Mouse (Mus musculus) urinary bladder, postnatal 10 days (tissue): ENCODE measurements at regions not wholly inside any gene's neighbourhood (a gene's known extent, or its start where the extent isn't known, plus 50 kb on each side); places are given as distances from the start of the nearest gene placed in this dataset.
"Not testable (repeated sequence)": the region's sequence is repeated elsewhere in the genome, so short reads cannot be mapped to it uniquely, and the experiment has no call there.

Experiments
- DNase-seq: peaks from one replicate; pipeline ENCODE4 v3.0.0; 2022; ENCODE audit warnings: low spot score

DNA sequence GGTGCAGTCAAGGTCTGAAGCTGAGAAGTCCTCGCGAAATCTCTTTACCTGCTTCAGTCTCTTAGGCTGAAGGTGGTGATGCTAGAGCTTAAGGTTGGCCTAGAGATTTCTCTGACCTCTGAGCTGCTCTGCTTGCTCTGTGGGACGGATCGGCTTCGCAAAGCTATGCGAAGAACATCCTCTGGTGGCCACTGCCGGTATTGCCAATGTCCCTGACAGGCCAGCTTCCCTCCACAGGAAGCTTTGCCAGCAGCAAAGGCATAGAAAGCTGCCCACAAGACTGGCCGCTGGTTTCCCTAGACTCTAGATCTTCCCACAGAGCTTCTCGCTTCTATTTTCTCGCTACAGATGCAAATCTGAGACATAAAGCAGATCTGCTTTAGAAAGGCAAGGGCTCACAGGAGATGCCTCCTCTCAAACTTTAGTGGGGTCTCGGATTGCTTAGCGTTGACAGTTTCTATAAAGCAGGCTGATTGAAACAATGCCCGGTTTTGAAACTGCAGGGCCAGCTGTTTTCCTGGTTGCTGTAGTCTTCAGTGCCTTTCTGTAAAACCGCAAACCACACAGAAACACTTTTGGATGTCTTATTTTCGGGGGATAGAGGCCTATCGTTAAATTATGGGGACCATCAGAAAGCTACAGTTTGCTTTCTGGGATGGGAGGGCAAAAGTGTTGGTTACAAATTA lies 153.7 kb downstream of the Car8 start:
- DNase-seq: peak; percentile 16

DNA sequence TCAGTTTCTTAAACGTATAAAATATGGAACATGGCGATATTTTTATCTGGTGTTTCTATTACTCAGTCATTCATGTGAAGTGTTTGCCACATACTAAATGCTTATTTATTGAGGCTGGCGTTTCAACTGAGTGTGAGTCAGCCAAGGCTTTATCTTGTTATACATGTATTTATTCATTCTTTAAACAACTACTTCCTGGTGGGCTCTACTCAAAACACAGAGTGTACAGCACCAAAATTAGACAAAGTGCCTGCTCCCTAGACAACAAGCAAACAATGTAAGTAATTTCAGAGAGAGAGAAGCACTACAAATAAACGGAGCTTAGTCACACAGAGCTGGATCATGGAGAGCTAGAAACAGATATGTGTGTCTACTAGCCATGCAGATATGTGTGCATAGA lies 159.5 kb downstream of the Car8 start:
- DNase-seq: no peak

DNA sequence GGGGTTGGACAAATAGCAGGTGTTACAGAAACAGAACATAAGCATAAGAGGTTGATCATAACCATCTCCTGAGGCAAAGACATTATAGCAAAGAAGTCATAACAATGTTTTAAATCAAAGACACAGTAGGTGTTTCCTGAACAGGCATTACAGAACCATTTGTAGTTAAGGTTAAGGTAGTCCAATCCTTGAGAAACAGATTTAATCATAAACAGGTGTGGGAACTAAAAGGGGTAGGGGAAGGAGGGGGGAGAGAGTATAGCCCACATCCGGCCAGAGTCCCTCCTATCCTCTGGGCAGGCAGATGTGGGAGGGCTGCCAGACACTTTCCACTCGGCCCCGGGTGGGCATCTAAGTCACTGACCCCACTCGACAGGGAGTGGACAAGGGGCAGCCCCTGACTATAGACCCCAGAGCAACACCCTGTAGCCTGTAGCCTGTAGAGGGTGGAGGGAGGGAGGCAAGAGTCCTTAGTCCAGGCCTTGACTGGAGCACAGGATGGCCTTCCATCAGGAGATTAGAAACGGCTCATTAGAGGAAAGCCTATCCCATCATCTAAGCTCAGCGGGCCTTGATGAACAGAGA lies 165.8 kb downstream of the Car8 start:
- no peak for DNase-seq

DNA sequence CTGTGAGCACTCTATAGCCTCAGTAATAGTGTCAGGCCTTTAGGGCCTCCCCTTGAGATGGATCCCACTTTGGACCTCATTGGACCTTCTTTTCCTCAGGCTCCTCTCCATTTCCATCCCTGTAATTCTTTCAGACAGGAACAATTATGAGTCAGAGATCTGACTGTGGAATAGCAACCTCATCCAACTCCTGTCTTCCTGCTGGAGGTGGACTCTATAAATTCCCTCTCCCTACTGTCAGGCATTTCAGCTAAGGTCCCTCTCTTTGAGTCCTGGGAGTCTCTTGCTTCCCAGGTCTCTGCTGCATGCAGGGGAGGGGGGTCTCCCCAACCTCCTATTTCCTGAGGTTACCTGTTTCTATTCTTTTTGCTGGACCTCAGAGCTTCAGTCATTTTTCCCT lies 168.1 kb downstream of the Car8 start:
- DNase-seq: not testable (repeated sequence)

DNA sequence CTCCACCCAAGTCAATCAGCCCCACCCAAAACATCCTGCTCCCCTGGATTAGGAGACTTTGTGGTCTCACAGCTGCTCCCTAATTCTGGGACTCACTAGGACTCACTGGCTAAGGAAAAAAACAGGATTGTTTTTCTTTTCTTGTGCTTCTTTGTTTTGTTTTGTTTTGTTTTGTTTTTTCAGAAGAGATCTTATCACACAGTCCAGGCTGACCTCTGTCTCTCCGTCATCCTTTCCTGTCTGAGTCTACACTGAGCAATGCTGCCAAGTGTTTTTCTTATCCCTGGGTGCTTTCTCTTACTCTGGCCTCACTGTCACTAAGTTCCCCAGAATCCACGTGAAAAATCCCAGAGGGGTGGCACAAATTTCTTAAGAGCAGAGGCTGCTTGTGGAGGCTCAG lies 170.8 kb downstream of the Car8 start:
- DNase-seq: no peak

DNA sequence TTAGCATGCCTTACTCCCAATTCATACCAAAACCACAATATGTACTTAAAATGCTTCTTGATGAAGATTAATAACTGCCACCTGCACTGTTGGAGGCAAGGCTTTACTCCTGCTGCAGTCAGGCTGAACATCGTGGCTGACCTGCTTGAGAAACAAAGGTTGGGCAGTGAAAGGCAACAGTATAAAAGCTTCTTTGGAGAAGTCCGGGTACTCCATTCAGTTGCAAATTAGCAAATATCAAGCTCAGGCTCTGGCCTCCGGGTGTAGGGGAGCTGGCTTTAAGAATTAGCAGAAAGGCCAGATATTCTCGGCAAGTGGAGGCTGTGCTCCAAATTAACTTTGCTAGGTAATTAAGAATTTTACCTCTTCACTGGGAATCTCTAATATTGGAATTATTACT lies 197.1 kb downstream of the Car8 start:
- DNase-seq: no peak

DNA sequence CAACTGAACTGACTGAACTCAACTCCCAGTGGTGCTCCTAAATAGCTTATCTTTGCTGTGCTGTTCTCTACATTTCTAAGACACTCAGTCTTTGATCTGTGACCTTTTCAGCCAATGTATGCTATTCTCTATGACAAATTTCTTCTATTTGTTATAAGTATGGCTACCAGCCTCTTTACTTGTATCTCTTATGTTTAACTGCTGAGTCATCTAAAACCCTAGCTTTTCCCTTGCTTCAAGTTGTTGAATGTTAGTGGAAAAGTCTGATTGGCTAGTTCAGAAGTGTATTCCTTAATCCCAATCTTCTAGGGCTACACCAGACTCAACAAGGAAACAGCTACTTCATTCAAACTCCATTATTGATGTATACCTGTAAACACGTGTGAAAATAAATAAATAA lies 201.0 kb downstream of the Car8 start:
- no peak for DNase-seq

DNA sequence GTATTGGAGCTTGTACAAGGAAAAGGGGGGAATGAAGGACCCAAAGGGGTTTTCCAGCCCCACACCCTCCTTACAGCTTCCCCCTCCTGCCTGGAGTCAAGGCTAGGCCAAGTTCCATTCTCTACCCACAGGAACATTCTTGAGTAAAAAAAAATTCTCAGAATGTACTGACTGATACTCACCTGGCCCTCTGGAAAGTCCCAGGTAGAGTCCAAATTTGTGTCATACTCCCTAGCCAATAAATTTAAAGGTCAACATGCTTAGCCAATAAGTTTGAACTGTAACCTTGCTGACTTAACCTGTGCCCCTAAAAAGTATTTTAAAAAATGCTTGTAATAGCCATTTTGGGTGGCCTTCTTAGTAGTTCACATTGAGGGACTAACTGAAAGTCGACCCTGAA lies 205.4 kb downstream of the Car8 start:
- DNase-seq: not testable (repeated sequence)

DNA sequence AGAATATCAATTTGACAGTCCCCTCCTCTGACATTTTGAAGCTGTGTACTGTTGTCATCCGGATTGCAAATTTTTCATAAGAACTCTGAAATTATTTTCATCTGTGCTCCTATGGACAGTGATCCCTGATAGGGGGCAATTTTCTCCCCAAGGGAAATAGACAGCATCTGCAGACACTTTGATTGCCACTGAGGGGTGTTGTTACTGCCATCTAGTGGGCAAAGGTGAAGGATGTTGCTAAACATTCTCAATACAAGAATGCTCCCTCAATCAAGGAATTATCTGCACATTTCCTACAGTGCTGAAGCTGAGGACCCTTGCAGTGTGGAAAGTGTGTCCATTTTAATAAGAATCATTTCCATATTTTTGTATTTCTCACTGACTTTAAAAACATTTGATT lies 233.7 kb downstream of the Car8 start:
- DNase-seq: no peak

DNA sequence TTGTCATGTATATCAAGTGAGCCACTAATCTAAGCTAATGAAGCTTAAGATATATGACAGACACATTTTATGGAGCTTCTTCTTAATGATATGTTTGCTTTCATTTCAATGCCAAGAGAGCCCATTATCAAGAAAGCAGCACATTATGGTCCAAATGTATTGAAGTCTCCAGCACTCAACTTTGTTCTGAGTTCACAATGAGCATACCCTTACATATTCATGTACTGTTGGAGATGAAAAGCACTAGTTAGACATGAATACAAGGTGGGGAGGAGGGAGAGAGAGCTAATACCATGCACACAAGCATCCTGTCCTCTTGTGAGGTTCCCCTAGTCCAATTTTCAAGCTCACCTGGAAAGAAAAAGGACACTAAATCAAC lies 241.3 kb downstream of the Car8 start:
- DNase-seq: no peak

DNA sequence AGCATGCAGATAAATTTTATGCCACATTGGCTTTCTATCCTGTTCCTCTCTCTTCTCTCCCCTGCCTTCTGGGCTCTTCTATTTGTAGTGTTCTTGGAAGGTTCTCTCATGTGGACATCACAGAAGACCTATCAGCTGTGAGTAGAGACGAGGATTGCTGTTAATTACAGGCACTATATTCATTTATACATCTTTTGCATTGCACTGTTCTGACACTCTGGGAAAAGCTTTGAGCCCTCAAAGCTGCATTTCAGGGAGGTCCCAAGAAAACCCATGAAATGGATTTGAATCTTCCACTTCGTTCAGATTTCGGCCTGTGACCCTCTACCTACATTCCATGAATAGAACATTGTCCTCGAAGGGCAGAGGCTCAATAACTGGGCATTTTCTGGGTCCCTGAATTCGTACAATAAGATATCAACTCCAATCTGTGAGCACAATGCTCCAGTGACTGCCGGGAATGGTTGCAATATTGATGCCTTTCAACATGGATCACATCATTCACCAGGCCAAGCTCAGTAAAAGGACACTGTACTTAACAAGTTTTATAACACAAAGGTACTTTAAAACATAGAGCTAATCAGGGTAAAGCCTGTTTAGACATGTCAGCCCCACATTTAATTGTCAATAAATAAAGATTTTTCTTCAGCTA lies 241.8 kb downstream of the Car8 start:
- no peak for DNase-seq

DNA sequence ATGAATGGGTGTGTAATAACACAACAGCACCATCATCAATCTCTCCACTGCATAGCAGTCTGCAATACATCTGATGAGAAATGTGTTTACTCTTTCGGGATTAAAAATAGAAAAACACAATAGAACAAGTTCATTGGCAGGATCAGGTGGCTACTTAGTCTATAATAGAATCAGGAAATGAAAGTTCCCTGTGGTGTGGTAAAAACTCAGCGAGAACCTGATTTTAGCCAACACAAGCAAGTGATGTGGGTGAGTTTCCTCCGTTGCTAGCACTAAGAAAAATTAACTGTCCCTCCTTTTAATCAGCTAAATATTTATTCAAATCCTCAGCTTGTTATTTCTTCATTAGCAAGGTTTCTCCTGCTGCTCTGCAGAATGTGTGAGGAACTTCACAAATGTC lies 245.9 kb downstream of the Car8 start:
- DNase-seq: no peak

DNA sequence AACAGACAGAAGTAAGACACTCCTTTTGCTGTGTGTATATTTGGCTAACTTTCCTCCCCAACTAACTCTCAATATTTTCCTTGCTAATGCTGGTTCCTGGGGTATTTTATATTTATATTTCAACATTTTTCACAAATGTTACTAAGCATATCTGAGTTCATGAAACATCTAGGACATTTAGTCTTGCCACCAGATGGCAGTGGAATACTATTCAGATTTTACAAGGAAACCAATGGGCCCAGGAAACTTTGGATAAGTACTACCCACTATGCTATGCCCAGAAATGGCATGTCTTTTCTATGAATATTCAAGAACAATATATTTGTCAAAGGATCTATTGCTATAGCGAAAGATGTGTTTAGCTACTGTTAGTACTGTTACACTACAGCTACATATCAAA lies 251.1 kb downstream of the Car8 start:
- no peak for DNase-seq

DNA sequence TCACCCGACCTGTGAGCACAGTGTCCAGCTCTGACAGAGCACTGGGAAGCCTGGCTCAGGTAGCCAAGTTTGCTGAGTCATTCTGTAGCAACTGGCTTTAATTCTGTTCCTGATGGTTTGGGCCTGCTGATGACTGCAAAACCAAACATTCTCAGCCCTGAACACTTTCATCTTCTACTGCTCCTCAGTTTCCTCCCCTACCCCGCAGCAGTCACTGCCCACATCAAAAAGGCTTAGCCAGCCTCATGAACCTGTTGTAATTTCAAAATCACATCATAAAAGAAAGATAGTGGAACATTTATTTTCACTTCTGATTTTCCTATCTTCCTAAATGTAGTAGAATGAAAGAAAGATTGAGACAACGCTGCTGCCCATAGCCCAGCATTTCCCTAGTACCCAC lies 251.5 kb downstream of the Car8 start:
- no peak for DNase-seq

DNA sequence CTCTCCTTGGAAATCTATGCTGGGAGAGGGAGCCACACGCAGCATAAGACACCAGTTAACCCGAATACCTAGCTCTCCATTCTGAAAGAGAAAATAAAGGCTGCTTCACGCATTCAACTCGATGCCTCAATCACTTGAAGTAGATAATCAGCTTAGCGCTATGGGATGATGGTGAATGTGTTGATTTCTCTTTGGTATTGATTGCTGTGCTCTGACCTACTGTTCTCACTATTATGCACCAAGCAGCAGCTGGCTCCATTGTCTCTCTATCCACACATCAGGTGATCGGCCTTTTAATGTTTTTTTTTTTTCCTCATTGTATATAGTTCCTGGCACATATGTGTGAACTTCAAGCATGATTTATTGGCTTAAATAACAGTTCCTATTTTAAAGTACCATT lies 254.0 kb downstream of the Car8 start:
- no peak for DNase-seq

DNA sequence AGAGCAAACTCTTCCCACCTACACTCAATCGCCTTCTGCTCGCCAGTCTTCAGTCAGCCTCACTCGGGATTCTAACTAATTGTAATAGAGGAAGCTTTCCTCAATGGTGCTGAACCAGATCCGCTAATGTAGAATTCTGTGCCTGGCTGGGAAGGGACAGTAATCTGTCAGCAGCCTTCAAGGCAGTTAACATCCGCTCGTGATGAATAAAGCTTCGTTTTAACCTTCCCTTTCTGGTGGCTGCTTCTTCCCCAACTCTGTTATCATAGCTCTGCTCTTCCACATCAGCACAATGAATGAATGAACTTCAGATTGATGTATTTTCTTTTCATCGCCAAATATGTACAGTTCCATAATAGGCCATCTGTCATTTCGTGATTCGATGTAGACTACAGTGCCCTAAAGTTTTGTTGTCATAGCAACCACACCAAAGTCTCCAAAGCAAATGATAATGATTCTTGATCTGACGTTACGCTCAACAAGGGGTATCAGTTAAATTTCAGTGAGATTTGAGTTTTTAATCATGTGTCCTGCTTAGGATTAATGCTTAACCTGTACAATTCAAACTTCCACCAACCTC lies 259.0 kb downstream of the Car8 start:
- DNase-seq: no peak

DNA sequence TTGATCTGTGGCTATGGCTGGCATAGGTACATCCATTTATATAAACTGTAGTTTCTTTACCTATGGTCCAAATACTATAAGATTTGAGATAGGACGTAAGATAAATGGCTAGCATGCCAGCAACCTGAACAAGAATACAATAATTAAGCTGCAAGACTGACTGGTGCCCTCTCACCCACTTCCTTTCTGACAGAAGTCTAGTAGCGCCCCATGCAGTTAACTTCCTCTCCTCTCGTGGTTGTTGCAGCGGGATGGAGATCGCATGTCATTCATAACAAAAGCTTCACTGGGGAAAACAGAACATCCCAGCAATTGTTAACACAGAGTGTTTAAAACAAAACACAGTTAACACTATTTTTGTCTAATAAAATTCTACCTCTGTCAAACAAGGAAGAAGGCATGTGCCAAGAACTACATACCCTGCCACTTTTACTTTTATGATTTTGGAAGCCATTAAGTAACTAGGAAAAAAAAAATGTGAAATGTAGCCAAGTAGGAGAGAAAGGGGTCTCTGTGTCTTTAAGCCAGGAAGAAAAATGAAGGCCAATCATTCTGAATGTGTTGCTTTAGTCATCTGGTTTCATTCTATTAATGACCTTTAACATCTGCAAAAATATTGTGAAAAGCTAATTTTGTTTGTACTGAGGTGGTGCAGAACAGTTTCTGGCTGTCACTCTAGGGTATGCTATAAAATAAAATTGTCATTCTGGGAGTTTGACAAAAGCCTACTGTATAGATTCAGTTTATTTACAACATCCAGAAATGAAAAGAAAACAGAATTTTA lies 261.0 kb downstream of the Car8 start:
- no peak for DNase-seq

DNA sequence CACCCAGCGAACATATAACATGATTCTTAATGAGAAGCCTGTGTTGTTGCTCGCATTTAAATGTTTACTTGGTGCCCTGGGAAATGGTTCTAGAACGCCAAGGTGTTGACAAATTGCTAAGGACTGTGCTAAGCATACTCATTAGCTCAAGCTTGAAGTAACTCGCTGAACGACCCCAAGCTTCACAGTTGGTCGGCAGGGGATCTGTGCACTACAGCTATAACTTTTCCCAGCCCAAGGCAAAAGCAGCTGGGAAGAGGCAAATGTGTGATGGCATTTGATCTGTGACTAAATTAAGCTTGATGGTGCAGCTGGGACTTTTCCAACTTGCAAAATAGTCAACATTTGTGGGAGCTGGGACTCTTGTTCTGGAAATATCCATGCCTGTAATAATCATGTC lies 268.6 kb downstream of the Car8 start:
- DNase-seq: no peak

DNA sequence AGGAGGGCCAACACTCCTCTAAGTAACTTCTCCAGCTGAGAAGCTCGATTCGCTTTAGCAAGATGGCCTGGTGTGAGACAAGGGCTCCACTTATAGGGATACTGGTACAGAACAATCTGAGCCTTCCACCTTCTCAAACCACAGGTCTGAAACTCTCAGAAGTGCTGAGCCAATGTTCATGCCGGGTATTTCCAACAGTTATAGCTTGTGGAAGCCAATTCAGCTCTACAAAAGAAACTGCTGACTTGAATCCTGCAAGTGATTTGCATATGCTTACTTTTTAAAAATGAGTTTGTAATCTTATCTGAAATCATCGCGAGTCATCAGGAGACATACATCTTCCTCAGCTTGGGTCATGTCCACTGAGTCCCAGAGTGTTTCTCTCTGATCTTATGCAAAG lies 273.2 kb downstream of the Car8 start:
- DNase-seq: no peak

DNA sequence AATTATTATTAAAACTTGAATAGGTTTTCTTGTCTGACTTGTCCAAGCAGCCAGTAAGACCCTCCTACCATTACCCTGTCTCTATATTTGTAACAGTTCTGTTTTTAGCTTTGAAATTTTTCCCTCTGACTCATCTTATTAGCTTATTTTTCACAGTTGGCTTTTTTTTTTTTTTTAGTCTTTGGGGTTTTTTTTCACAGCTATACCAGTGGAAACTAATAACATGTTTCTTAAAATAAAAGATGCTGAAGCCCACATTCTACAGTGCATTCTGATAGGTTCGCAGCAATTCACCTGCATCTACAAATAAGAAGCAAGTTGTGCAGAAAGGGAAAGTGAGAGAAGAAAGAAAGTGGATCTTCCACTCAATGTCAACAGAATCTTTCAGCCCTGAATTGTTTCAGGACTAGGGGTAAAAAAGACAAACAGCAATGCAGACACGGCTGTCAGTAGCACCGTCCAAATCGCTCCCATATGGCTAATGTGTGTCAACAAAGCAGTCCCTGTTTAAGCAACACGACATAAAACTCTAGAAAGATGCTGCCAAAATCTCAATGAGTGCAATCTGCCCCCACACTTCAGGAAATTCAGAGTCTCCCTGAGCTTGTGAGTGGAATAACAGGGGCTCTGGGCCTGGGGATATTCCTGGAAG lies 277.2 kb downstream of the Car8 start:
- DNase-seq: no peak

DNA sequence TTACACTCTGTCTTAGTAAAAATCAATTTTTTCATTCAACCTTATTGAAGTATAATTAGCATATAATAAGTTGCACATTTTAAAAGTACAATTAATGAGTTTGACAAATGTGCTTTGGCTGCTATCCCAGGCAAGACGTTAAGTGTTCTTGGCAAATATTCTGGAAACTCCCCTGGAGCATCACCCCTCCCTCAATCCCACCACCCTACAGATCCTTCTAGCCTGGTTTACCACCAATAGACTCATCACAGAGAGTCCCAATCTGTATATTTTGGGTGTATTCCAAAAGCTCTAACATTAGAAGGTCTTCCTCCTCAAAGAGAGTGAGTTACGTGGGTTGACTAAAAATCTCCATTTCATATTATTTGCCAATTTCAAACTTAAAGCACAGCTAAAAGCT lies 278.5 kb downstream of the Car8 start:
- DNase-seq: no peak

DNA sequence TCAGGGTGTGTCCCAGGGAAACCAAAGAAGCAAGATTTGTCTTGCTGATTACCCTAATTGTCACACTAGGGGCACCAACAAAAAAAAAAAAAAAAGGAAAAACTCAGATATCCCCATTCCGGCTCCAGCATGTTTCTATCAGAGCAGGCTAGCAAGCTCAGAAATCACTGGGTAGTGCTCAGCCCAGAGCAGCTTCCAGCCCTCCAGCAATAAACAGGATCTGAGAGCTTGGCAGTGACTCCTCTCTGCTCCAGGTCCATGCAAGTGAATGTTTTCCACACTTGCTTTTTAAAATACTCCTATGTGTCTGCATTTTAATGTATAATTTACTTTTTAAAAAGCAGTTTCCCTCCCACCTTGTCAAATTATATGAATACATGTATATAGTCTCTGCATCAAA lies 290.8 kb downstream of the Car8 start:
- DNase-seq: no peak
